Mouse (Mus musculus) adrenal gland, postnatal 4 days (tissue): ENCODE results near the gene Olfr1416. TPM values are rescaled to one million over a fixed set of nuclear protein-coding genes. Genes with fewer than 3 reads are reported as not detected.
"Not testable (repeated sequence)": the region's sequence is repeated elsewhere in the genome, so short reads cannot be mapped to it uniquely, and the experiment has no call there.

Source experiments
- DNase-seq, 2 experiments: peaks; one replicate each; pipeline ENCODE4 v3.0.0; 2021 to 2022; ENCODE audit warnings: low spot score in 2 of 2, mixed read lengths in 2 of 2
- long read RNA-seq, 2 experiments: library from polyadenylated mRNA; stranded (forward); transcript quantifications; one replicate each; pipeline ENCODE4 v2.0.0; 2021
- total RNA-seq, 2 experiments: library from RNA; stranded (reverse); gene quantifications; 2 replicates each; pipeline ENCODE4 v1.2.3; 2021

The Olfr1416 gene
- not detected for total RNA-seq
- long read RNA-seq, experiment 1: 0 reads
- long read RNA-seq, experiment 2: 0 reads

DNA sequence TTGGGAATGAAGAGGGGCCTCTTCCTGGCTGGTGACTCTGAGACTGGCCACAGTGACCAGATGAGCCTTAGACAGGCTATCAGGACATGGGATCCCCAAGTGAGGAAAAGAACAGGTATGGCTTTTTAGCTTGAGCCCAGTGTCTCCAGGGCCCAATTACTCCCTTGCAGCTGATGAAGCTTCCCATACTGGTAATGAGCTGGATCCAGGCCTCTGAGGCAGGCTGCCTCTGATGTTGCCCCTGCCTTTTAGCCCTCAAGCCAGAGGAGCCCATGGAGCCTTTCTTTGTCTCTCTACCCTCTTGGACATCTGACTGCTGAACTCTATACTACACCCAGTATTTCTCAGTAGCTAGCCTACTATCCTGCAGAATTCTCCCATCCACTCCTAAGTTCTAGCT is at the start of gene Olfr1416:
Gene Olfr1416 (minus strand): TSS at position 101 of the 400 bp plus-strand sequence.
- no peak for DNase-seq

DNA sequence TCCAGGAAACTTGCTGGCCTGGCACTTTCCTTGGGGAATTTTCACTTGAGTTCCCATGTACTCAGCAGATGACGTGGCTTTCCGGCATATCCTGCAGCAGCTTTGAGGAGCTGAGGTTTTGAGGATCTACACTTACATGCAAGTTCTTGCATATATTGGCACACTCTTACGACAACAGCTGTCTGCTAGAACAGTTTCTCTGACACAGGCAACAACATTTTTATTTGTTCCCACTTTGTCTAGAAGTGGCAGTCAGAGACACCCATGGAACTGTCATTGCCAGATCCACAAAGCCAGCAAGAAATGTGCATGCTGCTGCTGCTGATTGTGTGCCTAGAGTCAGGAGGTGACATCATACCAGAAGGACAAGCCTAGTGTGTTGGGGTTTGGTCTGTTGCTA is 38.9 kb upstream of the Olfr1416 start:
- DNase-seq: no peak

DNA sequence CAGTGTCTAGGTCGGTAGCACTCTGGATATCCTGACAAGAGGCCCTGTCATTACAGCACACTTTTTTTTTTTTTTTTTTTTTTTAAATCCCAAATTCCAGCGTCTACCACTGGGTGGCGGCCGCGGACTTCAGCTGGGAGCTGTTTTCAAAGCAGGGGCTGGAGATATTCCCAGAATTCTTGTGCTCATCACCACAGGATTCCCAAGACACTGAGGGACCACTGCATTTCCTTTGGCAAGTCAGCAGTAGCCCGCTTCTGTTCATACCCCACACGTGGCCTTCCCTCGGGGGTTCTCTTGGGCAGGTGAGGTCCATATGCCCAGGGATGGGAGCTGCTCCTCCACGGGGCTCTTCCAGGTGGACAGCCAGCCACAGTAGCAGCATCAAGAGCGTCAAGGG is 36.5 kb upstream of the Olfr1416 start:
- no peak for DNase-seq

DNA sequence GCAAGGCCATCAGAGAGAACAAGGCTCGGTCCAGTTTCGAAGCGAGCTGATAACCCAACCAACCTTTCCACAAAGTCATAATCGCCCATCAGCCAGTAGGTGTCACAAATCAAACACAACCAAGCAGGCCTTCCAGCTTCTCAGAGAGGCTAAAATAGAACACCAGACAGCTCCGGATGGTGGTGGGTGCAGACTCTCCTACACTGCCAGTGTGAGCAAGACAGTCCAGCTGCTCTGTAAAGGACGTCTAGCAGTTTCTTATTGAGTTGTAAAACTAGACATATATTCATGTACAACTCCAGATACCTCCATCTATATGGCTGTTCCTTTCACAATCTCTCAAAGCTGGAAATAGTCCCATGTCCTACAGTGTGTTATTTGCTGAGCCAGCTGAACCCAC is 34.1 kb upstream of the Olfr1416 start:
- no peak for DNase-seq

DNA sequence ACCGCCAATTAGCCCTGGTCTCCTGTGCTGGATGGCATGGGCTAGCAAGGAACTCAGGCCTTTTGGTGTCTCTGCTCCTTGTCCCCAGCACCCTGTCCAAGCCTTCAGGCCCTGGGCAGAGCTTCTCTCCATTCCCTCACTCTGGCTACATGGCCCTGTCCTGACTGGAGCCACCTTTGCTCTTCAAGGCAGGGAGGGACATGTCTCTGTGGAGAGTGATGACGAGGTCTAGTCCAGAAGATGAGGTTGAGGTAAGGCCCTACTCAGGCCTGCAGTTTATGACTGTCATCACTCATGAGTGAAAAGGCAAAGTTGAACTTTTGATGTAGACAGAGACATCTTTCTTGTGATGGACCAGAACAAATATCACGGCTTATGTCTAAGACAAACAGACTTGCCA is 33.6 kb upstream of the Olfr1416 start, which contains the start of gene Olfr1414:
Gene Olfr1414 (minus strand): TSS at position 101 of the 400 bp plus-strand sequence.
- no peak for DNase-seq

DNA sequence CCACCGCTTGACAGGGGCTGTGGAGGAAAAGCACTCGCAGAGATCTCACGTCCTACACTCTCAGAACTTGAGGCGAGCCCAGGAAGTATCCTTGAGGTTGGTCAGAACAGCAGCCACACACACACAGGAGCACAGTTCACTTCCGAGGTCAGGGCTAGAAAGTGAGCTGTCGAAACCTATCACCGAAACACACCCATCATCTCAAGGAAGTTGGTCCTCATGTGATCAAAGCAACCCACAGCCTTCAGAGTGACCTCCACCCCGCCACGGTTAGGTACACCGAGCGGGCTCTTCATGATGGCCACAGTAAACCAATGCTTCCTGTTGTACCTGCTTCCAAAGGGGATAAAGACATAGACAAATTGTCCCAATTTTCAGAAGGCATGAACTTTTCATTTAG is 30.5 kb upstream of the Olfr1416 start:
- DNase-seq: no peak

DNA sequence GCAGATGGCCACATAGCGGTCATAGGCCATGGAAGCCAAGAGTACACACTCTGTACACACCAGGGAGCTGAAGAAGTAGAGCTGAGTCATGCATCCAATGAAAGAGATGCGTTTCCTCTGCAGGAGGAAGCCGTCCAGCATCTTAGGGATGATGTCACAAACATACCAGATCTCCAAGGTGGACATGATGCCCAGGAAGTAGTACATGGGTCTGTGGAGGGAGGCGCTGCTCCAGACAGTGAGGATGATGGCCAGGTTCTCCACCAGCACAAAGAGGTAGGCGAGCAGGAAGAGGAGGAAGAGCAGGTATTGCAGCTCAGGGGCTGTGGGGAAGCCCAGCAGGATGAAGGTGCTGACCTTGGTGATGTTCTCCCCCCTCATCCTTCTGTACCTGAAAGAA is 26.7 kb upstream of the Olfr1416 start:
- DNase-seq: not testable (repeated sequence)

DNA sequence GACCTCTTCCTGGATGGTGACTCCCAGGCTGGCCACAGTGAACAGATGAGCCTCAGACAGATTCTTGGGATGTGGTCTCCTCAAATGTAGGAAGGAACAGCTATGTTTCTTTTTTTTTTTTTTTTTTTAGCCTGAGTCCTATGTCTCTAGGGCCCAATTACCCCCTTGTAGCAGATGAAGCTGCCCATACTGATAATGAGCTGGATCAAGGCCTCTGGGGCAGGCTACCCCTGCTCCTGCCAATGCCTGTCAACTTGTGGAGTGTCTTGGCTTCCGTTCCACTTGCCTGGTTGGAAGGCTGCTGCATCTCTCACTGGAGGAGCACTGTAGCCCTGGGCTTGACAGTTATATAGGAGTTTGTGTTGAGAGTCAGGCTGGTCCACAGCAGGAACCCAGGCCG is 11.1 kb upstream of the Olfr1416 start, which contains the start of gene Olfr1415:
Gene Olfr1415 (minus strand): TSS at position 101 of the 400 bp plus-strand sequence.
- no peak for DNase-seq

DNA sequence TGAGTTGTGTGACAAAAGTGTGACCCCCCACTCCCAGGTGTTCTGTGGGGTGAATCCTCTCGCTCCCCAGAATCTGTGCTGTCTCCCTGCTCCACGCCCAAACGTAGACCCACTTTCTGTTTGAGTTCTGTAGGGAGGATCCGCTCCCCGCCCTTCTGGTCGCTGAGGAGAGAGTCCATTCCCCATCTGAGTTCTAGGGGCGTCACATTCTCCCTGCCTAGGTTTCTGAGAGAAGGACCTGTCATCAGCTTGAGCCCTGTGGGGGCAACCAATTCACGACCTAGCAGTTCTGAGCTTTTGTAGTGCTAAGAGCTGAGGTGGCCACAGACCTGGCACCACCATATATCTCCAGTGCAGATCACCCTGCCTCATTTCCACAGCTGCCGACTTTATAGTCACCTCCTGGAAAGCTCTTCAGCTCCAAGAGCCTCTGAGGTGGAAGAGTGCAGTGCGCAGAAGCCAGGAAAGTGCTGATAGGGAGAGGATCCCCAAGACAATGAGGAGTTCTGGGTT is 10.8 kb downstream of the Olfr1416 start:
- DNase-seq: no peak

DNA sequence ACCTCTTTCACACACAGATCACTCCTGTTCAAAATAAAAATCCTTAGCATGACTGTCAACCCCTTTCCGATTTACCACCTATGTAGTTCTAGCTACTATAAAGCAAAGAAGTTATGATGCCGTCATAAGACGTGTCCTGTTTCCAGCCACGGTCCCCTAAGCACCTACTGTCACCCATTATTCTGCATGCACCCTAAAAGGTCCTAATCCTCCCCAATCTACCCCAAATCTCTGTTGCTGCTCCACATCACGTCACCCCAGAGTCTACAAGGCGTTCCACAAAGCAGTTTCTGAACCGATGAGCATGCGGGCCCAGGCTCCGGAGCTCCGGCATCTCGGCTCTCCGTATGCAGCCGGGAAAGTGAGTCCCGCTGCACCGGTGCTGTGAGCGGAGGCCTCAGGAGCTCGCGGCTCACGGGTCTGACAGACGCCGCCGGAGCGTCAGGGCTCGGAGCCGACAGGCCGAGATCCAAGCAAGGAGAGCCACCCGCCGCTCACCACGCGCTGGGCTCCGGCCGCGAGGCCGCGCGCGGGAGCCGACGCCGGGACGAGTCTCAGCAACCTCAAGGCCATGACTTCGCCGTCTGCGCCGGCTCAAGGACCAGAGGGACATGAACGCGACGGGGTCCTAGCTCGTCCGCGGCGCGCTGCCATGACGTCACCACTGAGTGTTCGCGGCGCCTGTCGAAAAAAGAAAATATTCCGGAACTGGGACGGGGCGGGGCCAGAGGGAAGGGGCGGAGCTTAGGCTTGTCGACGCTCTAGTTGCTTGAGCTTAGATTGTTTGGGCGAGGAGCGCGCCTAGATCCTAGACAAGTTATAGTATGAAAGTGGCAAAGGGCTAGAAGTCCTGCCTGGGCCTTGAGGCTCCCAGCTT is 11.5 kb downstream of the Olfr1416 start, which contains the start of gene Ndufa10:
Gene Ndufa10 (minus strand): TSS at position 696 of the 877 bp plus-strand sequence.
- peak; percentile 88 to 89 for DNase-seq

DNA sequence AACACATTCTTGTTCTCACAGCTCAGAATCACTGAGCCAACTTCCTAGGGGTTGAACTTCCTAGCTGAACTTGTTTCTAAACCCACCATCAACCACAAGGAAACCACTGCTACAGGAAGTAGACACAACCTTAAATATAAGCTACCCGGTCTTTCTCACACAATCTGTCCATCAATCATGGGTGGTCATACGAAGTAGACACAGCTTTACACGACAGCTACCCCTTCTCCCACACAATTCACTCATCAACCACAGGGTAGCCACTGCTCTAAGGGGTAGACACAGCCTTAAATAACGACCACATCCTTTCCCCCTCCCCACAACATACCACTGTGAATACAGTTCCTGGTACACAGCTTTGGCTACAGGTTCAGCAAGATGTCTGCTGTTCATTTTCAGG is 16.0 kb downstream of the Olfr1416 start:
- DNase-seq: no peak

DNA sequence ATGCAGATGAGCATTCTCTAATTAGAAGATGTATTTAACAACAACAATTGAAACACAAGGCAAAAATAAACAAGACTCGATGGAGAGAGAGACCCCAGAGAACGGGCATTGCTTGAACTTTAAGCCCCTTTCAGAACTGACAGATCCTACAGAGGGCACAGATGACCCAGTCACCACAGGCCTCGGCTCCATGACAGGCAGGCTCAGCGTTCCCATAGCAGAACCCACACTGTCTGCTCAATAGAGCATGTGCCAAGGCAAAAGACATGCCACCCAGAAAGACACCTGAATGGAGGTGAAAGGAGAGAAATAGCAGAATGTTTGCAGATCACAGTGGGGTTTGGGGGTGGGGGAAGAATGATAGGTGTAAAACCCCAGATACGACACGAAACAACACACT is 26.5 kb downstream of the Olfr1416 start:
- no peak for DNase-seq

DNA sequence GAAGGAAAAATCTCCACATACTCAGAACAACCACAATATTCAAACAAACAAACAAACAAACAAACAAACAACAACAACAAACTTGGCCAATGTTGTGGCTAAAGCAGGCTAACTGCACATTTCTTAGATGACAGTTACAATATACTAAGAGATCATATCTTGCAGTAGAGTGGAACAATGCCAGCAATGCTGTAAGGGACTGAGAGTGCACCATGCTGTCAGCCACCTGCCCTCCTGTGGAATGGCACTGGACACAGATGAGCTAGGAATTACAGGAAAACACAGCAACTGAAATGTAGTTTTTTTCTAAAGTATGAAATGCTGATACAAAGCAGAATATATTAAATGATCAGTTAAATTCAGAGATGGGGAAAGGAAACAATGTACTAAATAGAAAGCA is 27.2 kb downstream of the Olfr1416 start:
- DNase-seq: no peak

DNA sequence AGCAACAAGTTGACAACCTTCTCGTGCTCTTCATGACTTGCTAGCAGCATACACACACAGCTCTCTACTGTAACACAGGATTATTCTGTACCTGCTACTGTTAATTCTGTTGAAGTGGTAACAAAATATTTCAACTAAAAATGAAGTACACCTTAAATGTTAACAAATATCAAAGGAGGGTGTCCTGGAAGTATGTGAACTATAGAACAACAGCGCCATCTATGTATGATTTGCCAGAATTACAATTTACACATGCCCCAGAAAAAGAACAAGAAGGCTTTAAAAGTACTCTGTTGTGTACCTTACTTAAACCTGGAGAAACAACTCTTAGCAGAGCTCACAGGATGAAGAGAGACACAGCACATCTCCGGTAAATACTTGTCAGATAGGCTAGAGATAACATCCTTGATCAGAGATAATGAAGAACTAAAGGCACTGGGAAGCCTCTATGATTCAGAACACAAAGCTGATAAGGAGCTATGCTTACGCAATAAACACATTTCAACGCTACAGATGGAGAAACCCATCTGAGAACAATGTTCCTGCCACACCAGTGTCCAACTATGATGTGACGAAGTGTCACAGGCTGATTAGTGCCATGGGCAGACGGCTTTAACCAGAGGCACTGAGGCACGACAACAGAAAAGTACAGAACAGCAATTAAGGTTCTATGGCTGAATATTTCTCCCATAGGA is 31.0 kb downstream of the Olfr1416 start:
- DNase-seq: no peak

DNA sequence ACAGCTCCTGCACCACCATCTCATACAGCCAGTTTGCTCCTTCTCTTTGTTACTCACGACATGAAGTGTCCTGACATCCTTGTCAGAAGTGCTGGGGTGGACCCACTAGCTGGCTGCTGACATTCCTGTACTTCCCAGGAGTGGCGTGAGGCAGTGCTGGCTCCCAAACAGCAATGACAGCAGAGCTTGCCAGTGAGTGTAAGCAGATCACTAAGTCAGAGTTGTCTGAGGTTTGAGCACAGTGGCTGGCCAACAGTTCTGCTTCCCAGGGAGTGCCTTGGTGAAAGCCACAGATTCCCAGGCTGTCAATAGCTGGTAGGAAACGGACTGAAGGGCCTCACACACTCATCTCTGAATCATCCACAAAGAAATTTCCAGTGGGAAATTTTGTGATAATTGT is 36.6 kb downstream of the Olfr1416 start:
- no peak for DNase-seq

DNA sequence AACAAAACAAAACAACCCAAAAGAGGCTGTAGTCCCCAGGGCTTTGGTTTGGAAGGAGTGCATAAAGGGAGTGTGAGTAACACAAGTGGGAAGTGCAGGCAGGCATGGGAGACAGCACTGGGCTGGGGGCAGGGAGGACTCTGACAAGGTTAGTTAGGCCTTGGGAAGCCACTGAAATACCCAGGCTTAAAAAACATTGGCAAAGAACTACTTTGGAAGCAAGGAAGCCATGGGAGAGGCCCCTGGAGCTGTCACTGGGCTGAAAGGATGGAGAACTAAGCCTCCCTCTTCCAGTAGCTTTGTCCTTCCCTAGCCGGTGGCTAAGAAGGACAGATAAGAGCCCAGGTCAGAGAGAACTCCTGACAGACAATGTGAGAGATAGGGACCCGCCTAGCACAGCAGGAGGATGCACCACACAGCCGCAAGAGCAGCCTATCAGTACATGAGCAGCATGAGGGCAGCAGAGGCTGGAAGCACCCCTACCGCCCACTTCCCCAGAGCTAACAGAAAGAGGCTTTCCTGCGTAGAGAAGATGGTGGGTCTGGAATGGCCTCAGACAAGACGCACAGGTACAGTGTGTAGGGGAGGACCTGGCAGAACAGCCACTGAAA is 43.4 kb downstream of the Olfr1416 start:
- DNase-seq: peak in 1 of 2 experiments; percentile 18

DNA sequence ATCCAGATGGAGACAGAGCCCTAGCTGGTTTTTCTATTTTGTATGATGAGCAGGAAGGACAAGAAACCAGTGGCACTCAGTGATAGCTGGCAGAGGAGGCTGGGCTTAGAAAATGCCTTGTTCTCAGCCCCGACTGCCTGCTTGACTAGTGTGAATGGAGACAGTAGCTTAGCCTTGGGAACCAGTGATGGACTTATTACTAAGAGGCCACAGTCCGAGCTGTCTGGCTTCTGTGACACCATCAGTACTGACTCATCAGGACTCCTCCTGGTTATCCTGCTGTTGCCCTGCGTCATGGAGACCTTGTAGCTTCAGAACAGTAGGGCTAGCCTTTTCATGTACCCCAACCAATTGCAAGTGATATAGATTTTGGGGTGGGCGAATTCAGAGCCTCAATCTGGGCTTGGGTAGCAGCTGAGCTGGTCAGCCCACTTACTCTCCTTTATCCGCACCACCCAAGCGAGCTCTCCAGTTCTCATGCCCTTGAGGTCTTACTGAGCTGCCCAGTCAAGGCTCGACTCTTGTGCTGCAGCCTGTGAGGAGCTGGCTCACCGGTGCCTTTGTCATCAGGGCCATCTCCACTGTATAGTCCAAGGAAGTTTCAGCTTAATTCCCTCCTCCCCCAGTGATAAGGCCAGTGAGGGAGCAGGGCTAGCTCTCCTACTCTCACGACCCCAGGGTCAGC is 44.7 kb downstream of the Olfr1416 start:
- no peak for DNase-seq

DNA sequence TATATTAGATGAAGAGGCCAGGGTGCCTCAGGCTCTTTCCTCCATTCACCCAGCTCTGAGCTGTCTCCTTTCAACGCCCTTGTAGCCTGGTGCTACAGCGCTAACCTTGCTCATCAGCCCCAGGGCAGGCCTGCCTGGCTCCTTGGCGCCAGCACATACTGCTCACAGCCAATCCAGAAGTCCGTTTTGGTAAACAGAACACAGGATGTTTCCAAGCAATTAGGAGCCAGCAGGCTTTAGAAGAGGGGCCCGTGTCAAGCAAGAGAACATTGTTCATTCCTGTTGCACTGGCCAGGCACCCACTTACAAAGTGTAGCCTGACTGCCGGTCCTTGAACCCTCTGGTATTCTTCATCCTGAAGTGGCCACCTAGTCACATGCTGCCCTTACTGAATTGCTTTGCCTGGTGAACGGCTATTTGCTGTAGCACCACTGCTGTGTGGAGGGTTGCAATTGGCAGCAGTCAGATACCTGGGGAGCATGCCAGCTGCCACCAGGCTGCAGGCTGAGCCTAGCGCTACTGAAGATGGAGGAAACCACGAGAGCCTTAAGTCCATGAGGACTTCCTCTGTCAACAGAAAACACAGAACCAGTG is 47.1 kb downstream of the Olfr1416 start:
- no peak for DNase-seq

DNA sequence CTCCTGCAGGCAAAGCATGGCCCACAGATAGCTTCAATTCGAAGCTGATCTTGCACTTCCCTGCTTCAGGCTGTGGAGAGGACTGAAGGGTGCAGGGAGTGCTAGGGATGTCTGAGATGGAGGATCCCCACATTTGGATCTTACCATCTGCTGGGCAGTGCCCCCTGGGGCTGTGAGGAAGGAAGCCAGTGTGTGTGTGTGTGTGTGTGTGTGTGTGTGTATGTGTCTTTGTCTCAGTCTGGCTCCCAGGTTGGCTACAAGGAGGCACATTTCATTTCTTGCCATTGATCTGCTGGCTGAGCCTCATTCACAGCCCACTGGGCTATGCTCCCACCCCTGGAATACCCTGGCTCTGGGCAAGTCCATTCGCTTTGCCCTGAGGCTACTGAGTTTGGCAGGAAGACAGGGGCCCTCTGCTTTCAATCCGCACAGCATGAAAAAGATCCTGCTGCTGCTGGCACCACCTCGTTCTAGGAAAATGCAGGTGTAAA is 48.0 kb downstream of the Olfr1416 start:
- DNase-seq: no peak

DNA sequence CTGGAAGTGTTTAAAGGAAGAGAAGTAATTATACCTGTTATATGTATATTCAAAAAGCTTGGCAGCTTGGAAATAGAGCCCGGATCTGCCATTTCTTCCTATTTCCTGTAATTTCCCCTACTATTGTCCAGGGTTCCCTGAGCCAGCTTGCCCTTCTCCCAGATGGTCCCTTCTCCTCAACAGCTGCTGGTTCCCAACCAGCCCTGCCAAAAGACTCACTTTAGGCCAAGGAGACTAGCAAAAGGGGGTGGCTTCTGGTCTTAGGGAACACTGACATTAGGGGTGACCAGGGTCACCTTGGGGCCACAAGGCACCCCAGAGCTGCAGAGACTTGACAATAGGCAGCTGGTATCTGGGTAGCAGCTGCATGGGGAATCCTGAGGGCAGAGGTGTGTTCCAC is 49.9 kb downstream of the Olfr1416 start:
- no peak for DNase-seq
